Mouse (Mus musculus) liver, adult 2 months (tissue): ENCODE results near the gene Frmd3. TPM values are rescaled to one million over a fixed set of nuclear protein-coding genes. Genes with fewer than 3 reads are reported as not detected.
"Not testable (repeated sequence)": the region's sequence is repeated elsewhere in the genome, so short reads cannot be mapped to it uniquely, and the experiment has no call there.

Experiments
- DNase-seq: peaks from one replicate; pipeline ENCODE4 v3.0.0-alpha.2; 2011; ENCODE audit warnings: low read depth, low spot score; ENCODE audit errors: extremely low read depth
- H3K27ac ChIP-seq: fragments of 200-500 bp; replicated peaks from 2 replicates; pipeline ENCODE4 v1.5.1; 2012; ENCODE audit warnings: low read depth, mild to moderate bottlenecking, control low read depth, inconsistent platforms, low read length; ENCODE audit not compliant: insufficient read depth
- H3K27me3 ChIP-seq: fragments of 200-500 bp; 2 replicates; pipeline ENCODE4 v1.6.1; 2012; ENCODE audit warnings: mild to moderate bottlenecking, moderate library complexity, low read length, inconsistent platforms; ENCODE audit not compliant: control insufficient read depth, insufficient read depth
- H3K36me3 ChIP-seq: fragments of 200-500 bp; 2 replicates; pipeline ENCODE4 v1.6.1; 2012; ENCODE audit warnings: low read length, inconsistent platforms; ENCODE audit not compliant: control insufficient read depth, insufficient read depth
- H3K4me1 ChIP-seq: fragments of 200-500 bp; 2 replicates; pipeline ENCODE4 v1.6.1; 2011; ENCODE audit warnings: low read length; ENCODE audit not compliant: control insufficient read depth, insufficient read depth
- H3K4me3 ChIP-seq: fragments of 200-500 bp; 2 replicates; pipeline ENCODE4 v1.5.1; 2011; ENCODE audit warnings: low read depth, mild to moderate bottlenecking, control low read depth, low read length, moderate library complexity; ENCODE audit not compliant: insufficient read depth
- H3K79me2 ChIP-seq: fragments of 200-500 bp; 2 replicates; pipeline ENCODE4 v1.6.1; 2012; ENCODE audit warnings: inconsistent platforms, mild to moderate bottlenecking, low read length, moderate library complexity; ENCODE audit not compliant: control insufficient read depth, insufficient read depth
- H3K9ac ChIP-seq: fragments of 200-500 bp; 2 replicates; pipeline ENCODE4 v1.6.1; 2012; ENCODE audit warnings: low read depth, mild to moderate bottlenecking, control low read depth, inconsistent platforms, low read length
- CTCF ChIP-seq: fragments of 200-500 bp; IDR thresholded peaks from 2 replicates; pipeline ENCODE4 v1.5.1; 2011; ENCODE audit warnings: low read depth, low read length, control low read depth
- POLR2A ChIP-seq: fragments of 200-500 bp; IDR thresholded peaks from 2 replicates; pipeline ENCODE4 v1.6.1; 2011; ENCODE audit warnings: low read length, control low read depth; ENCODE audit not compliant: insufficient read depth; ENCODE audit errors: extremely low read depth
- WGBS: fragments of 180-500 bp; shearing (Covaris S2); methylation state at CpG from one replicate; pipeline ENCODE4 v1.1.7; 2018; 5-methylcytosine and 5-hydroxymethylcytosine counted together
- polyA plus RNA-seq: library from polyadenylated mRNA; depleted of rRNA; stranded (reverse); fragments of >200 nt; gene quantifications from 2 replicates; pipeline ENCODE4 v1.2.3, GENCODE M21; 2012
- total RNA-seq: library from RNA; depleted of rRNA; stranded (reverse); fragments of >200 nt; gene quantifications from 2 replicates; pipeline ENCODE4 v1.2.3, GENCODE M21; 2014

The Frmd3 gene
- total and polyA plus RNA-seq, 2 experiments: not detected

GRCm38 (mm10) chr4:74043226-74043625 is 30.0 kb downstream of the Frmd3 start:
- no peak overlapping the region for H3K9ac ChIP-seq
- no peak for TF ChIP-seq CTCF
- TF ChIP-seq POLR2A: no peak
- no peak overlapping the region for H3K4me3 ChIP-seq
- no peak overlapping the region for H3K27ac ChIP-seq
- no peaks in the 10 kb centered on the region for H3K4me1 ChIP-seq
- H3K36me3 ChIP-seq: no peaks in the 10 kb centered on the region
- H3K27me3 ChIP-seq: no peaks in the 10 kb centered on the region
- H3K79me2 ChIP-seq: no peaks in the 10 kb centered on the region
- no peak for DNase-seq

GRCm38 (mm10) chr4:74051692-74052091 is 38.5 kb downstream of the Frmd3 start:
- WGBS: 56% methylated on average over 1 of the region's 1 CpGs
- no peak overlapping the region for H3K9ac ChIP-seq
- no peak overlapping the region for H3K4me3 ChIP-seq
- TF ChIP-seq POLR2A (no peak), CTCF (no peak)
- no peaks in the 10 kb centered on the region for H3K4me1 ChIP-seq
- H3K27me3 ChIP-seq: no peaks in the 10 kb centered on the region
- no peak overlapping the region for H3K27ac ChIP-seq
- no peaks in the 10 kb centered on the region for H3K36me3 ChIP-seq
- H3K79me2 ChIP-seq: no peaks in the 10 kb centered on the region
- DNase-seq: no peak

GRCm38 (mm10) chr4:74076727-74077126 is 63.5 kb downstream of the Frmd3 start:
- Histone ChIP-seq H3K27me3 (no peaks in the 10 kb centered on the region), H3K4me1 (no peaks in the 10 kb centered on the region), H3K9ac (no peak overlapping the region), H3K4me3 (no peak overlapping the region), H3K36me3 (no peaks in the 10 kb centered on the region), H3K27ac (no peak overlapping the region), H3K79me2 (no peaks in the 10 kb centered on the region)
- no peak for TF ChIP-seq CTCF
- TF ChIP-seq POLR2A: no peak
- DNase-seq: no peak
- WGBS: 41% methylated on average over 2 of the region's 2 CpGs

- Histone ChIP-seq H3K27ac (no peak overlapping the region), H3K4me1 (no peaks in the 10 kb centered on the region), H3K36me3 (no peaks in the 10 kb centered on the region), H3K4me3 (no peak overlapping the region), H3K27me3 (no peaks in the 10 kb centered on the region), H3K9ac (no peak overlapping the region), H3K79me2 (no peaks in the 10 kb centered on the region)
- WGBS: 71% methylated on average over 3 of the region's 3 CpGs
- DNase-seq: no peak
- no peak for TF ChIP-seq CTCF
- TF ChIP-seq POLR2A: no peak
Measured at GRCm38 (mm10) chr4:74110816-74111215, 97.6 kb downstream of the Frmd3 start.

GRCm38 (mm10) chr4:74191528-74191927 is 178.3 kb downstream of the Frmd3 start:
- Histone ChIP-seq H3K4me1 (no peaks in the 10 kb centered on the region), H3K27ac (no peak overlapping the region), H3K9ac (no peak overlapping the region), H3K27me3 (no peaks in the 10 kb centered on the region), H3K79me2 (no peaks in the 10 kb centered on the region), H3K4me3 (no peak overlapping the region), H3K36me3 (no peaks in the 10 kb centered on the region)
- no peak for DNase-seq
- TF ChIP-seq POLR2A (no peak), CTCF (no peak)

GRCm38 (mm10) chr4:74201281-74201811 is 188.1 kb downstream of the Frmd3 start:
- Histone ChIP-seq H3K27ac (no peak overlapping the region), H3K9ac (no peak overlapping the region), H3K36me3 (no peaks in the 10 kb centered on the region), H3K4me1 (peaks cover 5% of the 10 kb centered on the region; the same call in 1 of the 2 replicates), H3K27me3 (no peaks in the 10 kb centered on the region), H3K4me3 (no peak overlapping the region), H3K79me2 (no peaks in the 10 kb centered on the region)
- TF ChIP-seq POLR2A (no peak), CTCF (no peak)
- peak; percentile 92 for DNase-seq

GRCm38 (mm10) chr4:74221780-74222179 is 208.5 kb downstream of the Frmd3 start:
- H3K36me3 ChIP-seq, H3K4me1 ChIP-seq, H3K79me2 ChIP-seq, H3K9ac ChIP-seq, H3K27me3 ChIP-seq, H3K4me3 ChIP-seq, H3K27ac ChIP-seq, DNase-seq: not testable (repeated sequence)
- WGBS: 91% methylated on average over 1 of the region's 1 CpGs
